9 mouse cellular contexts compared by ENCODE assay signal in genomic region chr9:64639664-64640063, GRCm38 (mm10).
DNase-seq lines count a peak whose midpoint lies in the region; ATAC-seq and TF ChIP-seq lines count a peak whose summit lies in the region.
"Had no signal": no experiment of that assay in that cellular context is flagged by ENCODE, and none has a peak within 500 bp of the region (broad histone marks: within the 10 kb centered on the region; RNA-seq: fewer than 3 reads in every experiment).

No protein-coding gene starts in this region.

- H3K4me3 ChIP-seq in thymus, adult 2 months (ENCODE audit: control insufficient read depth, insufficient read depth, low read length) = no peak overlapping the region
- H3K4me3 ChIP-seq: limb, embryonic 15.5 days had no signal

- DNase-seq in frontal cortex, adult 2 months (ENCODE audit: extremely low spot score in 1 of 2, low spot score in 1 of 2) = peak; percentile 30 to 82
- peak; percentile 56 for DNase-seq in A20 (ENCODE audit: low read depth, low spot score)
- DNase-seq in c-Kit-negative CD71-positive TER-119-positive erythroid progenitor cells, embryonic 14.5 days (ENCODE audit: low read depth, low spot score) = peak; percentile 25
- DNase-seq in fibroblast of lung, adult 2 months (ENCODE audit: low read depth) = peak; percentile 7
- peak; percentile 69 for DNase-seq in kidney, postnatal 10 days
- DNase-seq in lung, postnatal 10 days = peak; percentile 57
- DNase-seq in thymus, adult 2 months = peak; percentile 34

- peak; percentile 50; the same call in 1 of the 2 replicates for TF ChIP-seq CTCF in thymus, adult 2 months (IDR thresholded peaks at IDR 0.05; ENCODE audit: borderline replicate concordance, control insufficient read depth, extremely low read depth, insufficient read depth, low read length, poor library complexity)

- no peaks in the 10 kb centered on the region for H3K36me3 ChIP-seq in thymus, adult 2 months (ENCODE audit: control insufficient read depth, insufficient read depth, low read length)
- H3K36me3 ChIP-seq: limb, embryonic 15.5 days had no signal

- TF ChIP-seq POLR2A in thymus, adult 2 months (IDR thresholded peaks at IDR 0.05; ENCODE audit: control insufficient read depth, extremely low read depth, insufficient read depth, low read length, poor library complexity) = no peak

- H3K4me1 ChIP-seq in thymus, adult 2 months (replicated peaks; ENCODE audit: control insufficient read depth, insufficient read depth, low read length) = no peaks in the 10 kb centered on the region

- H3K27me3 ChIP-seq in thymus, adult 2 months (ENCODE audit: control insufficient read depth, insufficient read depth, low read length) = no peaks in the 10 kb centered on the region

- ATAC-seq in frontal cortex, adult (ENCODE audit: low TSS enrichment) = no peak

- 17% methylated on average over 5 of the region's 5 CpGs for WGBS in thymus, adult 2 months

- H3K27ac ChIP-seq in thymus, adult 2 months (ENCODE audit: control insufficient read depth, insufficient read depth, low read length) = no peak overlapping the region
- H3K27ac ChIP-seq: limb, embryonic 15.5 days had no signal

Comparison
In these comparisons a context has a peak if more than half of its experiments do, and no peak if none do; other contexts are left out.
1. DNase-seq: peak in every context shown above with its lines; median percentile 69 in kidney, postnatal 10 days; 57 in lung, postnatal 10 days; 56 in frontal cortex, adult 2 months; 56 in A20; 34 in thymus, adult 2 months; 25 in c-Kit-negative CD71-positive TER-119-positive erythroid progenitor cells, embryonic 14.5 days; 7 in fibroblast of lung, adult 2 months.